Mouse (Mus musculus) embryonic facial prominence, embryonic 14.5 days (tissue): ENCODE data around the gene Hnrnpul1. TPM values are rescaled to one million over a fixed set of nuclear protein-coding genes. Genes with fewer than 3 reads are reported as not detected.

Source experiments
- polyA plus RNA-seq: library from polyadenylated mRNA; unstranded; fragments of >200 nt; fragmentation: Nextera tagmentation; extraction: Ambion mirVana; gene quantifications from 2 replicates; pipeline ENCODE4 v1.2.1, GENCODE M21; 2014

Gene Hnrnpul1
- polyA plus RNA-seq, 1 experiment from 2014 or later = 65.9 TPM

Other genes with a start within 250 kb of the Hnrnpul1 start
- 0.19 TPM in 1 of 2 replicates, not detected in the other for gene Ceacam2, start 214.9 kb downstream of the Hnrnpul1 start, polyA plus RNA-seq
- not detected in 2 replicates for gene Erich4, start 138.9 kb downstream of the Hnrnpul1 start, polyA plus RNA-seq
- 27.9 and 30.3 TPM in 2 replicates for gene Dmac2, start 135.3 kb downstream of the Hnrnpul1 start, polyA plus RNA-seq
- 5.6 and 5.8 TPM in 2 replicates for gene B3gnt8, start 128.1 kb downstream of the Hnrnpul1 start, polyA plus RNA-seq
- gene Bckdha, start 95.8 kb downstream of the Hnrnpul1 start, polyA plus RNA-seq = 47.0 and 54.4 TPM in 2 replicates
- 62.3 and 65.1 TPM in 2 replicates for gene Exosc5, start 95.6 kb downstream of the Hnrnpul1 start, polyA plus RNA-seq
- 1.9 and 3.0 TPM in 2 replicates for gene Tmem91, start 79.6 kb downstream of the Hnrnpul1 start, polyA plus RNA-seq
- gene B9d2, start 74.0 kb downstream of the Hnrnpul1 start, polyA plus RNA-seq = 25.1 and 27.5 TPM in 2 replicates
- gene Tgfb1, start 67.8 kb downstream of the Hnrnpul1 start, polyA plus RNA-seq = 3.0 and 3.9 TPM in 2 replicates
- gene Ccdc97, start 35.7 kb downstream of the Hnrnpul1 start, polyA plus RNA-seq = 25.1 and 28.0 TPM in 2 replicates
- gene Axl, start 33.9 kb upstream of the Hnrnpul1 start, polyA plus RNA-seq = 114 and 116 TPM in 2 replicates
- gene Cyp2s1, start 62.2 kb upstream of the Hnrnpul1 start, polyA plus RNA-seq = 4.1 TPM in 2 replicates
- not detected in 2 replicates for gene Cyp2b10, start 142.9 kb upstream of the Hnrnpul1 start, polyA plus RNA-seq